Mouse (Mus musculus) E14TG2a.4 (cell line): ENCODE measurements around the gene Gm47289.

Experiments
- CTCF ChIP-seq: conservative IDR thresholded peaks from 2 replicates; pipeline ENCODE4 v1.5.1; 2014; ENCODE audit warnings: low read length
- NANOG ChIP-seq: IDR thresholded peaks from 2 replicates; pipeline ENCODE4 v1.6.1; 2014; ENCODE audit warnings: borderline replicate concordance, low read length, mixed read lengths

- TF ChIP-seq CTCF (no peak), NANOG (no peak)
Measured at GRCm38 (mm10) chr9:119165548-119165947, 6.6 kb downstream of the Gm47289 start.
